Mouse (Mus musculus): Measurements from ENCODE around the gene Focad.

Focad gene

GRCm38 (mm10) chr4:88448976-88449375, 354.5 kb downstream of the Focad start:
- DNase-seq (ENCODE audit: low read depth, low spot score), result no peak

- no peak for DNase-seq (ENCODE audit: low read depth, low spot score)
Observed at GRCm38 (mm10) chr4:88450087-88450765, 355.8 kb downstream of the Focad start.

GRCm38 (mm10) chr4:88458093-88458492, 363.7 kb downstream of the Focad start:
- DNase-seq (ENCODE audit: low read depth, low spot score), result no peak

- DNase-seq (ENCODE audit: low read depth, low spot score), result no peak
Observed at GRCm38 (mm10) chr4:88458673-88459072, 364.2 kb downstream of the Focad start.
